Mouse (Mus musculus) ES-CJ7 (cell line): ENCODE measurements around the gene Ptprh.
"Not testable (repeated sequence)": the region's sequence is repeated elsewhere in the genome, so short reads cannot be mapped to it uniquely, and the experiment has no call there.

ENCODE experiments used
- DNase-seq: peaks from one replicate; pipeline ENCODE4 v3.0.0; 2011; ENCODE audit warnings: low read depth, low spot score

Ptprh gene

GRCm38 (mm10) chr7:4608002-4608401, 4.2 kb upstream of the Ptprh start:
- peak; percentile 24 for DNase-seq

GRCm38 (mm10) chr7:4602969-4603368, 872 bp downstream of the Ptprh start:
- DNase-seq: no peak

- not testable (repeated sequence) for DNase-seq
Observed at GRCm38 (mm10) chr7:4597046-4597445, 6.8 kb downstream of the Ptprh start.

- DNase-seq: not testable (repeated sequence)
Observed at GRCm38 (mm10) chr7:4581481-4581880, 22.4 kb downstream of the Ptprh start.

- not testable (repeated sequence) for DNase-seq
Observed at GRCm38 (mm10) chr7:4572361-4572760, 31.5 kb downstream of the Ptprh start.

- no peak for DNase-seq
Observed at GRCm38 (mm10) chr7:4562660-4563059, 41.2 kb downstream of the Ptprh start.

- no peak for DNase-seq
Observed at GRCm38 (mm10) chr7:4557167-4557560, 46.7 kb downstream of the Ptprh start.

GRCm38 (mm10) chr7:4556256-4557166, 47.3 kb downstream of the Ptprh start:
- peak; percentile 94 for DNase-seq

GRCm38 (mm10) chr7:4547221-4547641, 56.6 kb downstream of the Ptprh start, which contains the start of gene Syt5:
Syt5 (minus strand) TSS chr7:4547541.
- peak; percentile 69 for DNase-seq

GRCm38 (mm10) chr7:4546591-4547131, 57.2 kb downstream of the Ptprh start:
- DNase-seq: peak; percentile 94

GRCm38 (mm10) chr7:4546050-4546449, 57.8 kb downstream of the Ptprh start:
- no peak for DNase-seq

GRCm38 (mm10) chr7:4542013-4542412, 61.8 kb downstream of the Ptprh start:
- peak; percentile 75 for DNase-seq

GRCm38 (mm10) chr7:4541344-4541743, 62.5 kb downstream of the Ptprh start:
- DNase-seq: no peak

- peak; percentile 80 for DNase-seq
Observed at GRCm38 (mm10) chr7:4539019-4539418, 64.8 kb downstream of the Ptprh start.

GRCm38 (mm10) chr7:4537181-4537580, 66.7 kb downstream of the Ptprh start:
- peak; percentile 85 for DNase-seq

GRCm38 (mm10) chr7:4536369-4536768, 67.5 kb downstream of the Ptprh start:
- DNase-seq: peak; percentile 71

- DNase-seq: peak; percentile 89
Observed at GRCm38 (mm10) chr7:4532005-4532729, 71.7 kb downstream of the Ptprh start, which contains the start of gene Dnaaf3. Dnaaf3 (minus strand) TSS chr7:4532453.

GRCm38 (mm10) chr7:4530166-4530565, 73.7 kb downstream of the Ptprh start:
- peak; percentile 71 for DNase-seq

- DNase-seq: no peak
Observed at GRCm38 (mm10) chr7:4527302-4527689, 76.5 kb downstream of the Ptprh start.

GRCm38 (mm10) chr7:4526341-4527301, 77.2 kb downstream of the Ptprh start:
- peak; percentile 97 for DNase-seq
